Mouse (Mus musculus): ENCODE measurements at regions not wholly inside any gene's neighbourhood (a gene's known extent, or its start where the extent isn't known, plus 50 kb on each side); places are given as distances from the start of the nearest gene placed in this dataset.

DNA sequence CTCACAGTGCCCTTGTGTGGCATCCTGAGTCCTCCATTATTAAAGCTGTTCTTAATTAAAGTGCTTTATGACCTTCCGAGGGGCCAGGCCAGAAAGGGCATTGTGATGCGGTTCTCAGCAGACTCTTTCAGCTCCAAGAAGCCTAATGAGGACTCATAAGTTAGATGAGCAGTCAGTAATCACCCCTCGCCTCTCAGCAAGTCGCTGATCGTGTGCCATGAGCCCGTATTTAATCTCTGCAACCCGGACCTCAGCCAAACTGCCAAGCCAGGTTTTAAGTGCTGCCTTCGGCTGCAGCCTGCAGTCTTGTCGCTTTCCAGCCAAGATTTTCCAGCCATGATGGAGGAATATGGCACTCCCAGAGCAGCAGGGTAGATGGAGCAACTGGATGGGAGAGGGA is 56.1 kb upstream of the Rbfox1 start:
- no peak for DNase-seq (ENCODE audit: low spot score)

DNA sequence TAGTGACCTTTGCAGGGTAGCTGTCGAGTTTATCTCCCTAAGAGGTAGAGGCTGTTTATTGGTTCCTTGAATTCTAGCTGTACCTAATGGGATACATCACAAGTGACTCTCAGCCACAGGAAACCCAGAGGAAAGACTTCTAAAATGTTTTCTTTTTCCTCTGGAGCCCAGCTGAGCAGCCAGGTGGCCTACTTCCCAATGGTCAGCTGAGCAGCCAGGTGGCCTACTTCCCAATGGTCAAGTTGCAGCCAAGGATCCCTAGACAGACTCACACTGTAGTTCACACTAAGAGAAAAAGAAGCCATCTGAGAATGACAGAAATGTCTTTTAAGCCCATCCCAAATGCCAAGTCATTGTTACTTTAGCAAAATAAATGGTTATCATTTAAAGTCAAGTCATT is 61.8 kb upstream of the Rbfox1 start:
- no peak for DNase-seq (ENCODE audit: low spot score)

DNA sequence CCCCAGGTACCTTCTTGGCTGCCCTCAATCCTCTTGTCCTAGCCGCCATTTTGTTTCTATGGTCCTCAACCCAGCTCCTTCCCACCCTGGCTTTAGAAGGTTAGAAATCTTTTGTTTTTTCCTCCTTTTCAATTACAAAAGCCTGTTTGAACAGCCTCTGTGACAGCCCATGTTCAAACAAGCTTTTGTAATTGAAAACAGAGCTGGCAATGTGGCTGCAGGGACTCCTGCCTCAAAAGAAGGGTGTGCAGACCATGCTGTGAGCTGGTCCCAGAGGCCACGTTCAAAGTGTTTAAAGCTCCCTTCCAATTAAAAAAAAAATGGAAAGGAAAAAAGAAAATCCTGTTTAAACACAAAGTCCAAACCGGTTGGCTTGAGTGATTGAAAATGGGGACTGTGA is 68.0 kb upstream of the Rbfox1 start:
- DNase-seq (ENCODE audit: low spot score) = no peak

DNA sequence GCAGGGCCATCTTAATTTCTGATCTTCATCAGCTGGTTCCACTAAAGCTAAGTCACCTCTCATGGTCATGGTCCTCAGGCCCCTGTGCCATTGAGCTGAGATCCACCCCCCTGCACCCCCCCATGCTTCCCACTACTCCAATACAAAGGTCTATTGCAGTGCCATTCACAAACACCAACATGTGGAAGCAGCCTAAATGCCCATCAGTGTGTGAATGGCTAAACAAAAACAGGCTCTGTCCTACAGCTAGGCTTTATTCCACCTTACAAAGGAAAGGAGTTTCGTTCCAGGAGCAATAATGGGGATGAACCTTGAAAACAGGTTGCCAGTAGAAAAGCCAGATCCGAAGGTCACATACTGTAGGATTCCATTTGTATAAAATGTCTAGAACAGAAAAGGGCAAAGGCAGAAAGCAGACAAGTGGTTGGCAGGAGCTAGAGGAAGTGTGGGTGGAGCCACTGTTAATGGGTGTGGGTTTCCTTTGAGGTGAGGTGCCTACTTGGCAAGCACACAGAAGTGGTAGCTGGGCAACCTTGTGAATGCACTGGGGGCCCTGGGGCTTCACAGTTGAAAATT is 72.8 kb upstream of the Rbfox1 start:
- DNase-seq (ENCODE audit: low spot score) = no peak

DNA sequence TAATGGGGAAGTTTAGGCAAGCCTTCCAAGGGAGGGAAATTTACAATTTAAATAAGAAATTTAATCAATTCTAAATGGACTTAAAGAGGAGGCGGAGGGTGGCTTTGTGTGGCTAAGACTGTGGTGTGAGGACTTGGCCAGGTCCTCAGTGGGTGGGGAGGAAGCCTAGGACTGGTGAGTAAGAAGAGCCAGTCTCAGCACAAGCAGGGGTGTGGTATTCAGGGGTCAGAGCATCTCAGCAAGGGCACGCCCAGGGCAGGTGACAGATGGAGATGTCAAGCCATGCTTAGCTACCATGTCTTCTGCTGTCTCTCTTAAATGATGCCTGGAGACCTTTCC is 73.5 kb upstream of the Rbfox1 start:
- no peak for DNase-seq (ENCODE audit: low spot score)

DNA sequence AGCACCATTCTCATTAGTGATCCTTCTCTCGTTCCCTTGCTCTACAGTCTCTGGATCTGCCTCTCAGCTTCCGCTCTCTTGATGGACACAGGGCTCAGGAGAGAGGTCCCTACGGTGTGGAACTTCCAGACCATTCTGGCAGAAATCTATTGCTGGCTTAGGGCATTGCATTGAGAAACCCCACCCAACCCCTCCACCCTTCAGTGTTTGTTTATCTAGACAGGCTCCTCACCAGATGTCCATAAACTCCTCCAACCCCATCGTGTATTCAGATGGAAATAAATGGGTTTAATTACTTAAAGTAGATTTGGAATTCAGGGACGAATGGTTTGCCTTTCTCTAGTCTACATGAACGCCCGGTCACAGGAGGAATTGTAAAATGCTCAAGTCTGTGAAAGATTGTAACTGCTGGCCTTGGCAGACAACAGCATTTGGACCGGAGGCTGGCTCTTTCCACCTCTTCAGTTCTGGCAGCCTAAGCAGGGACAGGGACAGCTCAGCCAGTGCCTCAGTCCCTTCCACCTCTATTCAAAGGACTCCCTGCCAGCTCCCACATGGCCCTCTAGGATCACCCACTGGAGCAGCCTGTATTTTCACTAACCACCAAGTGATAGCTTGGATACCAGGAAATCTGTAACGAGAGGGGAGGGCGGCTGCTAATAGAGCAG is 74.0 kb upstream of the Rbfox1 start:
- DNase-seq (ENCODE audit: low spot score) = no peak

DNA sequence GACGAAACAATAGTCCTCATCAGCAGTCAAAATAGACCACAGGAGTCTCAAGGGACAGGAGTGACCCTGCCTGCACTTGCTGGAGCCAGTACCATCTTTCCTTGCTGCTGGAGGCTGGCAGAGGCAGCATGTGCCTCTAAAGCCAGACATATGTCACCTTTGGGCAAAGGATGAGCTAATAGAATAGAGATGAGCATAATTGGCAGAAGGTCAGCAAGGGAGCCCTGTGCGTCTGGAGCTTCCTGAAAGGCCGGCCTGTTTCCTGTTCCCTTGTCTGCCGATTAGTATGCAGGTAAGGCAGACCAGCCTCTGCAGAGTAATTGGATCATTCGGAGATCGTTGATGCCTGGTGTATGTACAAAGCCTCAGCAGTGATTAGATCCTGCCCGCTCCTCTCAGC is 87.0 kb upstream of the Rbfox1 start:
- DNase-seq (ENCODE audit: low spot score) = no peak

DNA sequence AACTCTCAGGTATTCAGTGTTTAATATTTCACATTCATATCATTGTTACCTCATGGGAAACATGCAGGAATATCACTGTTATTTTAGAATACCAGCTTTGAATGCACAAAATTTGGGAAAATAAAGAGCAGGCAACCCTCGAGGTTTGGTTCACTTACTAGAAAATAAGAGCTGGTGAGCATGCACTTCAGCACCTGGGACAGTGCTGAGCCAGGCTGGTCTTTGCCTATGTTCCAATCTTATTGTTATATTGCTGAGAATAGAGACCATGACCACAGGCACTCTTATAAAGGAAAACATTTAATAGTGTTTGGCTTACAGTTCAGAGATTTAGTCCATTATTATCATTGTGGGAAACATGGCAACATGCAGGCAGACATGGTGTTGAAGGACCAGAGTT is 92.9 kb upstream of the Rbfox1 start:
- DNase-seq (ENCODE audit: low spot score) = peak; percentile 45

DNA sequence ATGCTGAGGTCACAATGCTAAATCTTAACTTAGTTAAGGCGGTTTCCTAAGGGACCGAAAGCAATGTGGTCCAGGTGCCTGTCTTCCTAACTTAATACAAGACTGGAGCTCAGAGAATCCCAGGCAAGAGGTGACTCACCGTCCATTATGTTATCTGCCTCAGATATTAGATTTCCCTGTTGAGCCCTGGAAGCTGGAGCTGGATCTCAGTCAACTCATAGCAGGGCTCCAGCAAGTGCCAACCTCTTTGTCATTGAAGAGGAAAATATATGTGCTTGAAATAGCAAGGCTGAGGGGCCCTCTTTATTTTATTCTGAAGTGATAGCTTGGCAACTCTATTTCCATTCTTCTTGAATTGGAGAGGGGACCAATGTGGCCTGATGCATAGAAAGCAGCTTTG is 95.0 kb upstream of the Rbfox1 start:
- DNase-seq (ENCODE audit: low spot score) = no peak

DNA sequence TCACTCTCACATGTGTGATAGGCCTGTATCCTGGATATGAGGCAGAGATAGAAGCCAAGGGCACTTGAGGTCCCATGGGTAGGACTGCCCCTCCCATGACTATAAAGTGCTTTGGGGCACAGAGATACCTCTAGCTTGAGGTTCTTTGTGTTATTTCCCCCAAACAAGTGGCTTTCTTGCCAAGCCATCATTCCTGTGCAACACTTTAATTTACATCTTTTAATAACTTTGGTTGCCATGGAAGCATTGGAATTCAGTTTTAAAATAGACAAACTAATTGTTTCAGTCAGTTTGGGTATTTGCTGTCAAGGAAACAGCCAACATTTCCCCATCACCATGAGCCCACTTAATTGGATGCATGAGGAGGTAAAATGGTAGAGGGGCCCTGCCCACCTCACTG is 97.9 kb upstream of the Rbfox1 start:
- DNase-seq (ENCODE audit: low spot score) = no peak

DNA sequence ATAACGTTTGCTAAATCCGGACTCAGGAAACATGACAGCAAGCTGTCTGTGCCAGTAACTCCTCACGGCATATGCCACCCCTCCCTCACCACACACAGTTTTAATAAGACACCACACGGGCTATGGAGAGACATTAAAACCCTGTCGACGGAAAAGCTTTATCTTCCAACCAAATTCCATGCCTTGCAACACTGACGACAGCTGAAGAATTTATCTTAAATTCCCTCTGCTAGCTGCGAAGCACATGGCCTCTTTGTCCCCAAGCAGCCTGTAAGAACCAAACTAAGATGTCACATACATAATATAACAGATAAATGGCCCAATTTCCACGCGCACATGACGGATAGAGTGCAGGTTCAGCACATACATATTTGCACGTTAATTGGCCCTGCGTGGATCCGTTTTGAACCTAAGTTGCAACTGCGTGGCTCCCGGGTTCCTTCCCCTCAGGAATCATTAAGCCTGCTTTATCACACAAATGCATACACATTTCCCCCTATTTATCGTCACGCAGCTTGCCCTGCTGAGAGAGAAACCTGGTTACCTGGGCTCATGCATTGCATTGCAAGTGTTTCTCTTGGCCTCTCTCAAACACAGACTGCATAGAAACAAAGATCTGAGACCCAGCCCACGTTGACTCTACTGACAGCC is 118.3 kb upstream of the Rbfox1 start:
- no peak for DNase-seq (ENCODE audit: low spot score)

DNA sequence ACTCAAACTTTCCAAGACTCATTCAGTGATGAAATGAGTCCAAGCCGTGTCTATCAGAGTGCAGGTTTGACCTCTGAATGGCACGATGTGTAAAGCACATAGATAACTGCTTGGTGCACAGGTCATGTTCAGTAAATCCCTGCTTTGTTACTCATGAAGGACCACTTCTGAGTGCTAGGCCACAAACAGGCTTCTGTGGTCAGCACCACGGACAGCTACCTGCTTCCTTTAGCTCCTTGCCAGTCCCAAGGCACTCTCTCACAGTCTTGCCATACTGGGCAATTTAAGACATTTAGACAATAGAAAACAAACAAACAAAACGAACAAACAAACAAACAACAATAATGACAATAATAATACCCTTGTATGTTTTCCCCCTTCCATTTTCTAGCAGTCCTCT is 120.0 kb upstream of the Rbfox1 start:
- DNase-seq (ENCODE audit: low spot score) = peak; percentile 87

DNA sequence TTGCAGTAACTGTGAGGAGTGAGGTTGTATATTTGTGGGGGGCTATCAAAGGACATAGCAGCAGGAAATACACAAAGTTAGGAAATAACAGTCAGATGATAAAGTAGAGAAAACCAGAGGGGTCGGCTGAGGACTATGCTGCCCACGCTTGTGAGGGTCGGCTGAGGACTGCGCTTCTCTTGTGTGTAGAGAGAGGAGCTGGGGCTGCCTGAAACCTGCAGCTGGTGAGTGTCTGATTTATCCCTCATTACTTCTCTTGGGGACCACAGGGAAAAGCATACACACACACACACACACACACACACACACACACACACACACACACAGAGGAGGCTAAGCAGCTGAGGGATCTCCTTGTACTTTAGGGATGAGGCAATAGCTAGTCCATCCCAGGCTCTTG is 124.3 kb upstream of the Rbfox1 start:
- DNase-seq (ENCODE audit: low spot score) = no peak

DNA sequence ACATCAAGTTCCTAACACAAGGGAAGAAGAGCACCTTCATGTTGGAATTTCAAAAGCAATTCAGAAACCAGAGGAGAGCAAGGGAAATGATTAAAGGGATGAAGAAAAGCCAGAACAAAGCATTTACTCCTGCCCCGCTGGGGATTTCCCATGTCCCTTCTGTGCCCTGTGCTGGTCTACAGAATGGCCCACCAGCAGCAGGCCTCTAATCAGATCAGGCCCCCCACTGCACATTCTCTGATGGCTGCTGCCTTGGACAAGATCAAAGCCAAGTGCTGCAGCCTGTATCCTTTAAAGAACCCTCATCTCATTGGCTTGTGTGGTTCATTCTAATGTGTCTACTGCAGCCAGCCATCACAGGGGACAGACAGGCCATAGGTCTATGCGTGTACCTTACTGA is 126.1 kb upstream of the Rbfox1 start:
- DNase-seq (ENCODE audit: low spot score) = no peak

DNA sequence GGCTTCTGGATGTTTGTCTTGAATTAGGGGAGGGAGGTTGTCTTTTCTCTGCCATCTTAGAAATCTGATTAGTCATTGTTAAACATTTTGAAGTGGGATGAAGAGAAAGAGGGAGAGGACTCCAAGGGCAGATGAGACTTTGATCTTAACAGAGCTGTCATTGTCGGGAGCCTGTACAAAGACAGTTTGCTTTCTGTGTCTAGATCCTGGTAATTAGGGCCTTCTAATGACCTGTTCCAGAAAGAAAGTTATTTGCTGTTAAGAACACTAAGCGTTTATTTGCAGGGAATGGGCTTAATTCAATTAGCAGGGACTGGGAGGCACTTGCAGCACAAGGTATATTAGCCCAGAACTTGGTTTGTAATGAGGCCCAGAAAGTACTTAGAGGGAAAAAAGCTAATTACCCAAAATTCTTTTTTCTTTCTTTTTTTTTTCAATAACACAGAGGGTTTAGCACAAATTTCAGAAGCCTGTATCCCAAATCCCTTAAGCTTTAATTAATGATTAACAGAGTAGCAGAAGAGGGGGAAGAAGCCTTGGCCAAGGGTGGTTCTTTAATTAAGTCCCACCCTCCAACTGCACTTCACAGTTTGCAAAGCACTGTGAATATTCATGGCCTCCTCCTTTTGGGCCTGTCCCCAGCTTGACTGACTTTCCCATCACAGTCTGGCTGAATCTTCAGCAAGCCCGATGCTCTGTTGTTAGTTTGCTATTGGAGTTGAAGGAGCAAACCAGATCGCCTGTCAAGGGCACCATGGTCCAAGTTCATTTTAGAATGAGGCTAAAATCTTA is 142.2 kb upstream of the Rbfox1 start:
- no peak for DNase-seq (ENCODE audit: low spot score)

DNA sequence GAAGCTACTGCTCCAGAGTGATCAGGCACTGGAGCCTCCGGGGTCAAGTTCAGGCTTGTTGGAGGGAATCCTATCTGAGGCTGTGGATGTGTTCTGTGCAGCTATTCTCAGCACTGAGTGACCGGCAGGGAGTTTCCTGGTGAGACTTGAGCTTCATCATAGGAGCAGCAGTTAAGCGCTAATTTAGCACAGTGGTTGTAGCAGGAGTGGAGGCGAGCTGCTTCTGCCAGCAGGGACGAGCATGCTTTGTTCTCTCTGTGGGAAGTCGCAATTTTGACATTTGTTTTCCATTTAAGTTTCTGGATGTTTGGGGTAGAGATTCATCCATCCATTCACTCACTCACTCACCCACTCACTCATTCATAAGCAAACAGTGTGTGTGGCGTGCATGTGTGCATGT is 144.4 kb upstream of the Rbfox1 start:
- no peak for DNase-seq (ENCODE audit: low spot score)

DNA sequence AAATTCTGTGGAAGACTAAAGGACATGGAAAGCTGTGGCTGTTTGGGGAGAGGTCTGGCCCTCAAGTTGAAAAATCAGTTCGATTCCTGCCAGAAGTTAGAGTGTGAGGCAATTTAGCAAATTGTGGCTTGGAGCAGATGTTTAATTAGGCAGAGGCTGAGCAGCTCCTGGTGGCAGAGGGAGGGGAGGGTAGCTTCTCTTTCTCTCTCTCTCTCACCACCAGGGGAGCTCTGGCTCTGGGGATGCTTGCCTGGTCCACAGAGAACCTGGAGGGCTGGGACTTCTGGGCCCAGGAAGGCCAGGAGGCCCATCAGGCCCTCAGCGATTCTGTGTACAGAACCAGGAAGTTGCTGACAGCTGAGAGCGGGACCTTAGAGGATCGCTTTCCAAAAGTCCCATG is 151.5 kb upstream of the Rbfox1 start:
- no peak for DNase-seq (ENCODE audit: low spot score)

DNA sequence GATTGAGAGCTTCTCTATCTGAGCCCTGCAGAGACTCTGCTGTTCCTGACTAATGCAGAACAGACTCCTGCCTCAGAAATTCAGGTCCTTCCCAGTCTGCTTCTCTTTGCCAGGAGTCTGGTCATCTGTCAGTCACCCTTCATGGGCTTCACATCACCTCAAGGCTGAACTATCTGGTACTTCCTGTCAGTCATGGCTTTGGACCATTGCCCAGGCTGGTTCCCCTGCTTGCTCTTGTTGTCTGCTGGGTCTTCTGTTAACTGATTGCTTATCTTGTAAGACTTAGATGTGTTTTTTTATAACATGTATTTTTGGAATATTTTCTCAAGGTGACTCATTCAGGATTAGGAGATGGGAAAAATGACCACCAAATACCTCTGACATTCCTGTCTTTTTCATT is 162.6 kb upstream of the Rbfox1 start:
- no peak for DNase-seq (ENCODE audit: low spot score)

DNA sequence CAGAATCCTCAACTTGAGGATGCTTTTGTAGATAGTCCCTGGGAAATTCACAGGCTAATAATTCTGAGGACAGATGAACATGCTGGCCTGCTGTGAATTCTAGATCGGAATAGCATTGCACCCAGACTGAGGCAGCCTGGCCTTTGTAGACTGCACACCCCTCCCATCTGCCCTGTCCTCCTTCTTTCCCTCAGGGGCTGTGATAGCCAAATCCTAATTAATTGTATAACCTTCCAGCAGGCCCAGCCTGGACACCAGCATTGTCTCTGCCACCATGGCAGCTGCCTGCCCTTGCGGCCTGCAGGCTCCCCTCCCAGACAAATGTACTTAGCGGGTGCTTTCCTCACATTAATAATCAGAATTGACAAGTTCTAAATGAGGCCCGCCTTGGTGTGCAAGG is 171.7 kb upstream of the Rbfox1 start:
- no peak for DNase-seq (ENCODE audit: low spot score)

DNA sequence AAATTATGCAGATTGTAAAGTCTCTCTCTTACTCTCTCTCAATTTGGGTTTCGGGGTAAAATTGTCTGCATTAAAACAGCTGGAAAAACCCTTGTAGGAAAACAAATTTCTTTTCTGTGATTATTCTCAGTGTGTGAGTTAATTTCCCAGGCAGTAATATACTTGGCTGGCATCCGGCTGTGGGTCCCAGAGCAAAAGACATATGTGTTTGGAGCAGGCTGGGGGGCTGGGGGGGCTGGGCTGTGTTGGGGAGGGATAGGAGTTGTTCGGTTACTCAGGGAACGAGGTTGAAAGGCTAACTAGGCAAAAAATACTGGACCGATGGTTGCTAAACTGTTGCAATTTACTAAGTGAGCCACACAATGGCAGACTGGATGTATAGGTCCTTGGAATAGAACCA is 175.3 kb upstream of the Rbfox1 start:
- DNase-seq (ENCODE audit: low spot score) = no peak

DNA sequence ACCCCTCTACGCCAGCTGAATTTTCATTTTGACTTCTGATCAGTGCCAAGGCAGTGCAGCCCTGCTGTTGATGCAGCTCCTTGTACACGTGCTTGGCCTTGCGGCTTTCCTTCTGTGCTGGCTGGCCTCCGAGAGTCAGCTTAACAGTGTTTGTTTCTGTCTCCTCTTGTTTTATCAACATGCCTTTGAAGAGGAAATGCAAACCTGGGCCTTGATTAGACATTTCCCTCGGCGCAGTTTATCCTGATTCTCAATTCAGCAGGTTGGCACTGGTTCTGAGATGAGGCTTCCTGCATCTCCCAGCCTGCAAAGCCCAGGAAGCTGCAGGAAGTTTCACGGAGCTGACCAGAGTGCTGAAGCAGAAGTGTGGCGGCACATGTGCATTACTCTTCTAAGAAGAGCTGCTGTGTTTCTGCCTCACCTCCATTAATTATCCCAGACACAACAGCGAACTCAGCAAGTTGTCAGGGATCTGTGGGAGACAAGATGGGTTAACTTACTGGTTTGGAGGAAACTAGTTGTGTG is 184.4 kb upstream of the Rbfox1 start:
- DNase-seq (ENCODE audit: low spot score) = peak; percentile 73

DNA sequence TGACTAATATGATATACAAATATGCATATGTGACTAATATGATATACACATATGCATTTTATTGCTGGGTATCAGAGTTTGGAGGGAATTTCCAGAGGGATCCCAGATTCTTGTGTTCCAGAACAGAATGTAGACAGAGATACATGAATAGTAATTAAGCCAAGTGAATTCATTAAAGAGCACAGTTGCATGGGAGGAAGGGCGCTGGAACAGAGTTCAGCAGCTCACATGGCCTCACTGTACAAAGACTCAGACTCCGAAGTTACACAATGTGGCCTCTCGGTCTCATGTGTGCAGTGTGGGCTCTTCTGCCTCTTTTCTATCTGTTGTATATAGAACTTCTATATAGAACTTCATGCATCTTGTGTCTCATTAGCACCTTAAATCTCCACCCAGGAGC is 196.8 kb upstream of the Rbfox1 start:
- DNase-seq (ENCODE audit: low spot score) = no peak

DNA sequence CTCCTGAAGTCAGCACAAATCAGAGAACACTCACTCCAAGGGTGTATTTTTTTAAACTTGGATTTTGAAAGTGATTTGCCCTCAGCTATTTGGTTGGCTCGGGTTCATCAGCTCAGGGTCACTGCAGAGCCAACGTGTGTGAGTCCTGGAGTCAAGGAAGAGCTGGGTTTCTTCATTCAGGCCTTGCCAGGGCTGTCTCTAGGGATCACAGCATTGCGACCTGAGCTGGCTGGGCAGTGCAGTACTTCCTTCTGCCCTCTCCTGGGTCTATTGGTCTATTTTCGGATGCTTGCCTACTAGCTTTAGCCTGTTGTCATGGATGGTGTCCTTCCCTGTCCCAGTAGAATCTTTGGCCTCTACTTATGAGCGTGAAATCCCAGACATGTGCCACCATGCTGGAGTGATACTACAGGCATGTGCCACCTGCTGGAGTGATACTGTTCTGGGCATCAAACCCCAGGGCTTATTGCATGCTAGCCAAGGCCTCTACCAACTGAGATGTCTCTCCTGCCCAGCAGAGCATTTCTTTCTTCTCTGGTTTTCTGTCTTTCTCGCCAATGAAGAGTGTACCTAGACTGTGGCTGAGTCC is 211.7 kb upstream of the Rbfox1 start:
- DNase-seq (ENCODE audit: low spot score) = no peak
